Mouse (Mus musculus) adrenal gland, adult 8-10 months (tissue): Measurements from ENCODE around the gene Krtap10-10. TPM values are rescaled to one million over a fixed set of nuclear protein-coding genes. Genes with fewer than 3 reads are reported as not detected.
"Not testable (repeated sequence)": the region's sequence is repeated elsewhere in the genome, so short reads cannot be mapped to it uniquely, and the experiment has no call there.

ENCODE experiments used
- DNase-seq: peaks from one replicate; pipeline ENCODE4 v3.0.0; 2022
- total RNA-seq, 4 experiments: library from RNA; stranded (reverse); gene quantifications; 2 replicates each; pipeline ENCODE4 v1.2.4; 2022

Krtap10-10 gene
- total RNA-seq: not detected

DNA sequence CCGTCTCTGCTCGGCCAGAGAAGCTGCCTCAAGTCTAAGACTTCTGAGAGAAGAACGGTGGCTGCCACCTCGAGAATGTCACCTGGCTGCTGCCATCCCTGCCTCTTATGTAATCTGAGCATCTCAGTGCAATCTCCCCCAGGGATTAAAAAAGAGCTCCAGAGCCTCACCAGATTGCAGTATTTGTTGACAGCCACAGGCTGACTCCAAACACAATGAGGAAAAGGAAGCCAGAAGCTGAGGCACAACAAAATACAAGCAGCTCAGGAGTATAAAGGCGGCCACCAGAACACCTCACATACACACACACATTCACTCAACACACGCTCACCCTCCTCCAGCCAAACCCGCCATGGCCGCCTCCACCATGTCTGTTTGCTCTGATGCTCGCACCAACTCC, at the start of gene Krtap10-10:
Krtap10-10 (plus strand) TSS at position 301 of the 400 bp plus-strand sequence.
- no peak for DNase-seq

- DNase-seq: not testable (repeated sequence)
These were observed 47.9 kb upstream of the Krtap10-10 start, which contains the start of gene Gm7137 for GRCm38 (mm10) chr10:77787876-77788275. Gm7137 (minus strand) TSS chr10:77788200.

DNA sequence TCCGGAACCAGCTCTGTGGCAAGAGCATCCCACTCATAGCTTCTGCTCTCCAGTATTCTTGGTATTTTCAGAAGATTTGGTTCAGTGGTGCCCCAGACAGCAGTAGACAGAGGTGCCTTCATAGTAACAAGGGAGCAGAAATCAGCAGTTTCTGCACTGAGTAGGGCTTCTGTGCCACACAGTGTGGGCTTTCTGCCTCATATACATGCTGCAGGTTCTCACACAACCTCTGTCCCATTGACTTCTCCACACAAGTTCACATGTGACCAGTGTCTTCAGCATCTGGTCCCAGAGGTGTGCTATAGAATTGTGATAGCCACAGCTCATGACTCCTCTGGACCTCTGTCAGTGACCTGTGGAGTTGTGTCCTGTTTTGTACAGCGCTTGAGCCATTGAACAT, 47.1 kb upstream of the Krtap10-10 start:
- no peak for DNase-seq

GRCm38 (mm10) chr10:77794976-77795375, 40.8 kb upstream of the Krtap10-10 start, which contains the start of gene Gm9639:
Gm9639 (minus strand) TSS chr10:77795076.
- no peak for DNase-seq

DNA sequence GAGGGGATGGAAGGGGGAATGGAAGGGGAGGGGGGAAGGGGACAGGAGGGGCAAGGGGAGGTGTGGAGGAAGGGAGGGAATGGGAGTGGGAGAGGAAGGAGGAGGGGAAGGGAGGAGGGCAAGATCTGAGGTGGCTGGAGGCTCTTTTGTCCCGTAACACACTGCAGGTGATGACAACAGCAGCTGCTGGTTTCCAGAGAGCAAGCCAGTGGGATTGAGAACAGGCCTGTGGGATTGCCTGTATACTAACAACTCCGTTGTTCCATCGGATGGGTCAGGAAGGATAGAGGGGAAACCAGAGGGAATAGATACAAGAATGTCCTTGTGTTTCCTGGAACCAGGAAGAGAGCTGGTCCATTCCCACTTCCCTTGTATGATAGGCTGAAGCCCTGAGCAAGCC, 38.1 kb upstream of the Krtap10-10 start:
- no peak for DNase-seq

DNA sequence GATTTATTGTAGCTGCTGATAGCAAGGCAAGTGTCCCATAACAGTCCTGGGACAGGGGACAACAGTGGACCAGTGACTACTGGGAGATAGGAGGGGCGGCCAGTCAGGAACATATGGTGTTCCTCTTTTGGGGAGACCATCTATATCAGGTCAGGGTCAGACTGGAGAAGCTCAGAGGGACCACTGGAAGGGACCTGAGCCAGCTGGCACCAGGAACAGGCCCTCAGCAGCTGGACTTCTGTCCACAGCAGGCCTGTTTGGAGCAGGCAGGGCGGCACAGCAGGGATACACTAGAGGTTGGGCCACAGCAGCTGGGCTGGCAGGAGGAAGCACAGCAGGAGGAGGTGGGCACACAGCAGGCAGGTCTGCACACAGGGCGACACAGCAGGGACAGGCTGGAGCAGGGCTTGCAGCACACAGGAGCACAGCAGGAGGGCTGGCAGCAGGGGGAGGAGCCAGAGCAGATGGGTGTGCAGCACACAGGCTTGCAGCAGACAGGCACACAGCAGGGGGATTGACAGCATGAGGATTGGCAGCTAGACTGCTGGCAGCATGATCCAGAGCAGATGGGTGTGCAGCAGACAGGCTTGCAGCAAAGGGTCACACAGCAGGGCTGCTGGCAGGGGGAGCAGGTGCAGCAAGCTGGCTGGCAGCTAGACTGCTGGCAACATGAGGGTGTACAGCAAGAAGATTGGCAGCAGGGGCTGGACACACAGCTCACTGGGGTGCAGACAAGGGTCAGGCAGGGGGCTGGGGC, 37.4 kb upstream of the Krtap10-10 start:
- DNase-seq: not testable (repeated sequence)

DNA sequence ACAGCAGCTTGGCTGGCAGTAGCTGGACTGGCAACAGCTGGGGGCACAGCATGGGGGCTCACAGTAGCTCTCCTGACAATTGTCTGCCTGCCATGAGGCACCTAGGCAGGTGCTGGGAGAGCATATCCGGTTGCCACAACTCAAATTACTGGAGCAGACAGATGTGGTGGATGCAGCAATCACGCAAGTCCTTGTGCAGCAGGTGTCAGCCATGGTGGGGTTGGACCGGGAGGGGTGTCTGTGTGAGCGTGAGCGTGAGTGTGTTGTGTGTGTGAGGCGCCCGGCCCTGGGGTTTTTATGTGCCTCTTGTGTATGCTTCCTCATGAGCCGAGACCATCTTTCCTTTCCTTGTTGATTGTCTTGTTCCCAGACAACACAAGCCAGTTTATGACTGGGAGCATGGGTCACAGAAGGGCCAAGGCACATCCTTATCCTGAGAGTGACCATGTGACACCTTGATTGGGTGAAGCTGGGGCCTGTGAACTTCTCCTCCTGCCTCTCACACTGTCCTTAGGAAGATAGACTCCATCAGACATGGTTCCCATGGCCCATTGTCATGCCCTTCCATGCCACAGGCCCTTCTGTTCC, 36.7 kb upstream of the Krtap10-10 start, which contains the start of gene Gm19668:
Gm19668 (minus strand) TSS at position 213 of the 588 bp plus-strand sequence.
- DNase-seq: no peak

GRCm38 (mm10) chr10:77804095-77804494, 31.7 kb upstream of the Krtap10-10 start:
- no peak for DNase-seq

DNA sequence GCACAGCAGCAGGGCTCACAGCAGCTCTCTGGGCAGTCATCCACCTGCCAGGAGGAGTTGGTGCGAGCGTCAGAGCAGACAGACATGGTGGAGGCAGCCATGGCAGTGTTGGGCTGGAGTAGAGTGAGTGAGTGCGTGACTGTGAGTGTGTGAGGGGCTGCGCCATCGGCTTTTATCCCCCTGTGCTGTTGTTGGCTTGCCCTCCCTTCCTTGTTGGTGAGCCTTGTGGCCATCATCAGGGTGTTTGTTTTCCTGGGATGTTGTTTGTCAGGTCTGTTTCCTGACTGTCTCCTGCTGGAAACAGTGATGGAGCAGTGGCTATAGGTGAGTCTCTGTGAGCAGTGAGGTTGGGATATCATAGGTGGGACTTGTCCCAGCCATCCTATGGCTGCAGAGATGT, 24.0 kb upstream of the Krtap10-10 start, which contains the start of gene Gm9507:
Gm9507 (minus strand) TSS at position 101 of the 400 bp plus-strand sequence.
- no peak for DNase-seq

- DNase-seq: no peak
These were observed 21.4 kb upstream of the Krtap10-10 start, which contains the start of gene Gm2696 for GRCm38 (mm10) chr10:77814382-77814781. Gm2696 (plus strand) TSS chr10:77814682.

DNA sequence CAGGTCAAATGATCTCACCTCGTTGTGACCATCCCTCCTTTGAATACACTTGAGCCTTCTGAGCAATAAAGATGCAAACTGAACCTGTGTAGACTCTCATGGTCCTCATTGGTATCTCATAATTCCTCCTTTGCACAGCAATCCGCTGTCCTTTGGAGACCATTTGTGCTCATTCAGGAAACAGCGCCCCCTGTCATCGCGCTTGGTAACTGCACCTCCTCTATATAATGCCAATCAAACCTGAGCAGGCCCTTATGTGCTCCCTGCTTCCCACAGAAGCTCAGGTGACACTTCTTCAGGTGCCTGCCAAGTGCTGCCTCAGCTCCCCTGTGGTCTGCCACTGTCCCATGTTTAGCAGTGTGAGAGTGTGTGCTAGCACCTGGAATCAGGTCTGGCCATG, 20.2 kb upstream of the Krtap10-10 start:
- no peak for DNase-seq

- no peak for DNase-seq
These were observed 17.2 kb upstream of the Krtap10-10 start for GRCm38 (mm10) chr10:77818523-77818922.

DNA sequence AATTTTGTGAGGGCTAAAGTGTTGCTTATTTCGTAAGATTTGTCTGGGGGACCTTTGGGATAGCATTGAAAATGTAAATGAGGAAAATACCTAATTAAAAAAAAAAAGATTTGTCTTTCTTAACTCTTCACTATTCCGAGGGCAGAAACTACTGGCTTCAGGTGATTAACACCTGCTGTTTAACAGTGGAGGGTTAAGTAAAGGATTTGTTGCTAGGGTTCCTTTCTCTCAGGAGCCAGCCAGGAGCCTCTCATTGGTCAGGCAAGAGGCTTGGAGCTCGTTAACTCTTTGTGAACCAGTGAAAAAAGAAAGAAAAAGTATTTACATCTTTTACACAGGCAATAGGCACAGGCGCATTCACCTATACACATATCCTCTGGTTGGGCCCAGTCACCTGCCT, 16.5 kb upstream of the Krtap10-10 start:
- no peak for DNase-seq

GRCm38 (mm10) chr10:77826951-77827350, 8.8 kb upstream of the Krtap10-10 start, which contains the start of gene Krtap10-4:
Krtap10-4 (minus strand) TSS chr10:77827095.
- DNase-seq: no peak

- DNase-seq: peak; percentile 30
These were observed 3.3 kb downstream of the Krtap10-10 start for GRCm38 (mm10) chr10:77839006-77839405.

DNA sequence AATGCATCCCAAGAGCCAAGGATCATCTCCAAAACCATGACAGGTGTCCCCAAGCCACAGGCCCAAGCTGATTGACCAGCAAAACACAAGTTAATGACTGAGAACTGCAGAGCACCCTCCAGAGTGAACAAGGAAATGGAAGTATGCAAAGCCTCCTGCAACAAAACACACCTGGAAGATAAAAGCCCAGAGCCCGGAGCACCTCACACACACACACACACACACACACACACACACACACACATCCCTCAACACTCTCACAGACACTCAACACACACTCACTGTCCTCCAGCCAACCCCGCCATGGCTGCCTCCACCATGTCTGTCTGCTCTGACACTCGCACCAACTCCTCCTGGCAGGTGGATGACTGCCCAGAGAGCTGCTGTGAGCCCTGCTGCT, 10.8 kb downstream of the Krtap10-10 start, which contains the start of gene Gm36176:
Gm36176 (plus strand) TSS at position 301 of the 400 bp plus-strand sequence.
- no peak for DNase-seq

GRCm38 (mm10) chr10:77846961-77847360, 11.2 kb downstream of the Krtap10-10 start:
- no peak for DNase-seq

DNA sequence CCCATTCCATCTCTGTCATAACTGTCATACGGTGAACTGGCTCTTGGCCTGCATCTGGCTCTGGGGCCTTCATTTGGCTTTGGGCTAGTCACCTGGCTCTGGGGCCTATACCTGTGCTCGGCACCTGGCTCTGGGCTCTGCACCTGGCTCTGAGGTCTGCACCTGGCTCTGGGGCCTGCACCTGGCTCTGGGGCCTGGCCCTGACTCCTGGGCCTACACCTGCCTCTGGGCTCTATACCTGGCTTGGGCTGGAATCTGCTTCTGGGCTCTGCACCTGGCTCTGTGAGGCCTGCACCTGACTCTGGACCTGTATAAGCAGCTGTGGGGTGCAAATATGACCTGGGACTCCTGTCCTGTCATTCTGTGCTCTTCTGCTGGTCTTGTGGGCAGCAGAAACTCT, 11.8 kb downstream of the Krtap10-10 start:
- no peak for DNase-seq

DNA sequence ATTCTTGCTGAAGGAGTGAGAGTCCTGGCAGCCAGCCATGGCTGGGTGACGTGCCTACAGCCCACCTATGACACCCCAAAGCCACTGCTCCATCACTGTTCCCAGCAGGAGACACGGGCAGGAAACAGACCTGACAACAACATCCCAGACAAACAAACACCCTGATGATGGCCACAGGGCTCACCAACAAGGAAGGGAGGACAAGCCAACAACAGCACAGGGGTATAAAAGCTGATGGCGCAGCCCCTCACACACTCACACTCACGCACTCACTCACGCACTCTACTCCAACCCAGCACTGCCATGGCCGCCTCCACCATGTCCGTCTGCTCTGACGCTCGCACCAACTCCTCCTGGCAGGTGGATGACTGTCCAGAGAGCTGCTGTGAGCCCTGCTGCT, 16.8 kb downstream of the Krtap10-10 start, which contains the start of gene Gm10318:
Gm10318 (plus strand) TSS at position 301 of the 400 bp plus-strand sequence.
- no peak for DNase-seq

DNA sequence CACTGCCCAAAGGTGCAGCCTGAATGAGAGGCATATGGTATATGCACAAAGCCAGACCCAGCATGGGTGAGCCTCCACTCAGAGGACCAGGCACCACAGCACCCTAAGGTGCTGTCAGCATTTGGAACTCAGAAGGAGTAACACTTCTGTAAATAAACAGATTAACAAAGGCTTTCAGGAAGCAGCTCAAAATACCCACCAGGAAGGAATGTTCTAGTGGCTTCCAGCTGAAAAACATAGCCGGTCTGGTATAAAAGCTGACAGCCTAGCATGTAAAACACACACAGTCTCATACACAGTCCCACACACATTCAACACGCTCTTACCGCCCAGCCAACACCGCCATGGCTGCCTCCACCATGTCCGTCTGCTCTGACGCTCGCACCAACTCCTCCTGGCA, 25.9 kb downstream of the Krtap10-10 start, which contains the start of gene Gm3285:
Gm3285 (plus strand) TSS at position 301 of the 400 bp plus-strand sequence.
- DNase-seq: no peak

- DNase-seq: peak; percentile 29
These were observed 28.5 kb downstream of the Krtap10-10 start for GRCm38 (mm10) chr10:77864067-77864761.

GRCm38 (mm10) chr10:77864762-77865143, 29.0 kb downstream of the Krtap10-10 start:
- DNase-seq: no peak

DNA sequence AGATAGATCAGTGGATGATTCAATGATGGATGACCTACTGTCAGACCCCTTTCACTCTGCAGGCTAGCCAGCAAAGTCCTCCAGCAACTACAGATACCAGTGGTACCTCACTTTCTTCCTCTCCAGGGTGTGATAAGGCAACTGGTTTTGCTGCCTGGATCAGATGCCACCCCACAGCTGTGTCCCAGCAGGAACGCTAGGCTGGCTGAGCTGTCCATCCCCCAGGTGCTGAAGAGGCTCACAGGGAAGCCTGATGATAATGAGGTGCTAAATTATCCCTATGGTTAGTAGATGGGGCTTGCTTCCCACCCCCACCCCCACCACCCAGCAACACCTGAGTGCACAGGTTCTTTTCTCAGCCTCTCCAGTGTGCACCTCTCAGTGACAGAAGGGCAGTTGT, 31.8 kb downstream of the Krtap10-10 start:
- no peak for DNase-seq
